Mouse (Mus musculus) neural tube, embryonic 12.5 days (tissue): Measurements from ENCODE around the gene Cldn15. TPM values are rescaled to one million over a fixed set of nuclear protein-coding genes. Genes with fewer than 3 reads are reported as not detected.

Experiments
- ATAC-seq: fragments of 200-750 bp; cut with Nextera tagmentation; 2 replicates; pipeline ENCODE4 v1.8.0; 2017; ENCODE audit warnings: low read depth, mild to moderate bottlenecking, moderate TSS enrichment, moderate library complexity; ENCODE audit not compliant: low FRiP score
- H3K27ac ChIP-seq: fragments of 300-500 bp; sonication (generic); 2 replicates; pipeline ENCODE4 v1.5.1; 2016
- H3K27me3 ChIP-seq: fragments of 300-500 bp; sonication (generic); replicated peaks from 2 replicates; pipeline ENCODE4 v1.6.1; 2016; ENCODE audit warnings: mild to moderate bottlenecking
- H3K36me3 ChIP-seq: fragments of 300-500 bp; sonication (generic); 2 replicates; pipeline ENCODE4 v1.6.1; 2016; ENCODE audit warnings: mild to moderate bottlenecking
- H3K4me1 ChIP-seq: fragments of 300-500 bp; sonication (generic); 2 replicates; pipeline ENCODE4 v1.6.1; 2016
- H3K4me2 ChIP-seq: fragments of 300-500 bp; sonication (generic); replicated peaks from 2 replicates; pipeline ENCODE4 v1.6.1; 2016; ENCODE audit warnings: mild to moderate bottlenecking
- H3K4me3 ChIP-seq: fragments of 300-500 bp; sonication (generic); 2 replicates; pipeline ENCODE4 v1.5.1; 2016
- H3K9ac ChIP-seq: fragments of 300-500 bp; sonication (generic); 2 replicates; pipeline ENCODE4 v1.6.1; 2016; ENCODE audit warnings: mild to moderate bottlenecking
- H3K9me3 ChIP-seq: fragments of 300-500 bp; sonication (generic); 2 replicates; pipeline ENCODE4 v1.6.1; 2016; ENCODE audit warnings: mild to moderate bottlenecking
- WGBS: fragments of 180-500 bp; shearing (Covaris S2); methylation state at CpG from one replicate; pipeline ENCODE4 v1.1.7; 2016; 5-methylcytosine and 5-hydroxymethylcytosine counted together
- polyA plus RNA-seq: library from polyadenylated mRNA; unstranded; fragments of >200 nt; fragmentation: Nextera tagmentation; extraction: Ambion mirVana; gene quantifications from 2 replicates; pipeline ENCODE4 v1.2.1, GENCODE M21; 2016

Cldn15 gene
- polyA plus RNA-seq, 1 experiment from 2014 or later: 0.30 TPM

DNA sequence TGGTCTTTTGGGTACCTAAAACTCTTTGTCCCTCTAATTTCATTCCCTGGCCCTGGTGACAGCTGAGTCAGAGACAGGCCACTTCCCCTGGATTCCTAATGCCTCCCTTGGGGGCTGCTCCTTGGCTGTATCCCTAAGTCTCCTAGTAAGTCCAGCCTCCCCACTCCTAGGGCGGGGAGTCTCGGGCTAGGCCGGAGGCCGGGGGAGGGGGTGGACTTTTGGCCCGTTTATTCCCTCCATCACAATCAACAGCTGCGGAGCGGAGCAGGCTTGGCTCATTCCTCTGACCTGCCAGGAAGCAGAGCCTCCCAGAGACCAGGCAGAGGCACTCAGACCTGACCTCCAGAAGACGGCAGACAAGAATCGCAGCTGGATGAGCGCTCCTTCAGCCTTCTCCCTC, 1.2 kb downstream of the Cldn15 start:
- Histone ChIP-seq H3K9me3 (no peaks in the 10 kb centered on the region), H3K27ac (no peak overlapping the region), H3K27me3 (no peaks in the 10 kb centered on the region), H3K9ac (no peak overlapping the region), H3K36me3 (peaks cover 49% of the 10 kb centered on the region), H3K4me2 (no peak overlapping the region), H3K4me3 (no peak overlapping the region), H3K4me1 (peaks cover 20% of the 10 kb centered on the region)
- 79% methylated on average over 10 of the region's 10 CpGs for WGBS
- ATAC-seq: no peak

DNA sequence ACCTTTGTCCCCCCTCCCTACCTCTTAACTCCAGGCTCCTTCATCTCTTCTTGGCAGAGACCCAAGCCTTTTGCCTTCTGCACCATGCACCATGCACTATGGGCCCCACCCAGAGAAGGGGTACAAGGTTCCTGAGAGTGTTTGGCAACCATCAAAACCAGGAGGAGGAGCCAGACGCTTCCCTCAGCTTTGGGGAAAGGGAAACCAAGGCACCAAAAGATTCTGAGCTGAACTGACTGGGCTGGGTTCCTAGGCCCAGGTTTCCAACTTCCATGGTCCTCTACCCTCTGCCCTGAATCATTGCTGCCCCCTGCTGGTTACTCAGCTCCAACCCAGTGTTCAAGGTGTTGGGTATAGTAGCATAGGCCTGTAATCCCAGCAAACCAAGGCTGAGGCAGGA, 4.3 kb downstream of the Cldn15 start:
- H3K4me3 ChIP-seq: no peak overlapping the region
- WGBS: 58% methylated on average over 1 of the region's 1 CpGs
- no peaks in the 10 kb centered on the region for H3K27me3 ChIP-seq
- no peak overlapping the region for H3K4me2 ChIP-seq
- ATAC-seq: no peak
- peaks cover 22% of the 10 kb centered on the region for H3K36me3 ChIP-seq
- H3K27ac ChIP-seq: no peak overlapping the region
- H3K9me3 ChIP-seq: no peaks in the 10 kb centered on the region
- no peak overlapping the region for H3K9ac ChIP-seq
- peaks cover 10% of the 10 kb centered on the region for H3K4me1 ChIP-seq

DNA sequence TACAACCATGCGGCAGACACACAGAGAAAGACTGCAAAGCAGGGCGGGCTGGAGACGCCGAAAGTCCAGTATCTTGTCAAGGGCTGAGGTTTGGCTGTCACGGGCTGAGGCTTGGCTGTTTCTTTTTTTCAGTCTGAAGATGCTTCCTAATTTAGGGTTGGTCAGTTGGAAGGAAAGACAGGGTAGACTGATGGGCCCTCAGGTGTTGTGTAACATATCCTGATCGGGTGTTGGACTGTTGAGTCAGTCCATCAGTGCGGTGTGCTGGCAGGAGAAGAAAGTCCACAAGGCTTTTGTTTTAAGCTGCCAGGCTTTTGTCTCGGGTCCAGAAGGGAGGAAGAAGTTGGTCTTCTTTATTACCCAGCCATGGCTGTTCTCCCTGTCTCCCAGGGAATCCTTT, 7.3 kb downstream of the Cldn15 start:
- Histone ChIP-seq H3K4me2 (no peak overlapping the region), H3K27ac (no peak overlapping the region), H3K4me1 (no peaks in the 10 kb centered on the region), H3K27me3 (no peaks in the 10 kb centered on the region), H3K4me3 (no peak overlapping the region), H3K9me3 (no peaks in the 10 kb centered on the region), H3K9ac (no peak overlapping the region), H3K36me3 (no peaks in the 10 kb centered on the region)
- ATAC-seq: no peak
- WGBS: 77% methylated on average over 8 of the region's 8 CpGs

DNA sequence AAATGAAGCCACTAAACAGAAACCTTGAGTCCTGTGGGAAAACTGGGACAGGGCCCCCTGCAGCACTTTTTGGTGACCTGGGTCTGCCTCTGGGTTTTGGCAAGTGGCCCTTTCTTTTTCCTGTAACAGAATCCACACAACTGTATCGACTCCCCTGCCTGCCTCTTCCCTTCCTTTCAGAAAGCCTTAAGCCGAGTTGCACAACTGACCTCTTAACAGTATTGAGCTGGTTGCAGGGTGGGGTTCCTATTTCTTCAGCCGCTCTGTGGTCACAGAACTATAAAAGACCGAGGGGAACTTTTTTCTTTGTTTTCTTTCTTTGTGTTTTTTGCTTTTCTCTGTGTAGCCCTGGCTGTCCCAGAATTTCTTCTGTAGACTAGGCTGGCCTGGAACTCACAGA, 11.4 kb downstream of the Cldn15 start:
- WGBS: 79% methylated on average over 4 of the region's 4 CpGs
- H3K4me1 ChIP-seq: no peaks in the 10 kb centered on the region

DNA sequence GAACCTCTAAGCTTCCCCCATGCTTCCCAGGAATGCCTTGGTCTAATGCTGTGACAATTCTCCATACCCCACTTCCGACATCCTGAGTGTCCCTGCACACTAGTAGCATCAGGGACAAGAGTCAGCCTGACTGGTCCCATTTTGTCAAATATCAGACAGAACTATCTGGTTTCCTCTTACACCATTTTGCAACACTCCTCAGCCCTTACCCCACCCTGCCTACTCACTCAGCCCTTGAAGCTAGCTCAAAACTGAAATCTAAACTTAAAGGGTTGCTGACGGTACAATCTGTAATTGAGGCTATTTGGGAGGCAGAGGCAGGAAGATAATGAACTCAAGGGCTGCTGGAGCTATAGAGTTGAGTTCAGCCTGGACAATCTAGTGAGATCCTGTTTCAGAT, 13.3 kb downstream of the Cldn15 start:
- Histone ChIP-seq H3K4me2 (no peak overlapping the region), H3K9ac (no peak overlapping the region), H3K9me3 (no peaks in the 10 kb centered on the region), H3K27me3 (no peaks in the 10 kb centered on the region), H3K27ac (no peak overlapping the region), H3K4me3 (no peak overlapping the region), H3K4me1 (no peaks in the 10 kb centered on the region), H3K36me3 (peaks cover 32% of the 10 kb centered on the region)
- 77% methylated on average over 2 of the region's 2 CpGs for WGBS
- no peak for ATAC-seq

More for the DNA sequence above, 11.4 kb downstream of the Cldn15 start:
- no peak for ATAC-seq
- Histone ChIP-seq H3K27ac (no peak overlapping the region), H3K4me3 (no peak overlapping the region), H3K4me2 (no peak overlapping the region), H3K9ac (no peak overlapping the region), H3K36me3 (peaks cover 19% of the 10 kb centered on the region), H3K9me3 (no peaks in the 10 kb centered on the region), H3K27me3 (no peaks in the 10 kb centered on the region)

DNA sequence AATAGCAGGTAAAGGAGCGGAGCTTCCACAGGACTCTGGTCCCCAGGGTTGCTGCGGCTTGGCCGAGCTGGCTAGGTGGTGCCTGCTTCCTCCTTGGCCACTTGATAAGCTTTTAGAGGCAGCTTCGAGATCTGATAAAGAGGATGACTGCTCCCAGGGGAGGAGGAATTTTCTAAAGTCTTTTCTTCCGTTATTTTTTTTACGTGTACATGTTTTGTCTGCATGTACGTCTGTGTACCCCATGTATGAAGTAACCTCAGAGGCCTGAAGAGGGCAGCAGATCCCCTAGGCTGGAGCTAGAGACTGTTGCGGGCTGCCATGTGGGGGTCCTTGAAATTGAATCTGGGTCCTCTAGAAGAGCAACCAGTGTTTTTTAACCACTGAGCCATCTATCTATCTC, 14.6 kb downstream of the Cldn15 start:
- WGBS: 90% methylated on average over 8 of the region's 8 CpGs
- no peak overlapping the region for H3K27ac ChIP-seq
- H3K9me3 ChIP-seq: no peaks in the 10 kb centered on the region
- H3K4me3 ChIP-seq: no peak overlapping the region
- peaks cover 32% of the 10 kb centered on the region for H3K36me3 ChIP-seq
- H3K9ac ChIP-seq: no peak overlapping the region
- no peaks in the 10 kb centered on the region for H3K27me3 ChIP-seq
- no peak for ATAC-seq
- H3K4me1 ChIP-seq: peaks cover 1% of the 10 kb centered on the region
- no peak overlapping the region for H3K4me2 ChIP-seq

DNA sequence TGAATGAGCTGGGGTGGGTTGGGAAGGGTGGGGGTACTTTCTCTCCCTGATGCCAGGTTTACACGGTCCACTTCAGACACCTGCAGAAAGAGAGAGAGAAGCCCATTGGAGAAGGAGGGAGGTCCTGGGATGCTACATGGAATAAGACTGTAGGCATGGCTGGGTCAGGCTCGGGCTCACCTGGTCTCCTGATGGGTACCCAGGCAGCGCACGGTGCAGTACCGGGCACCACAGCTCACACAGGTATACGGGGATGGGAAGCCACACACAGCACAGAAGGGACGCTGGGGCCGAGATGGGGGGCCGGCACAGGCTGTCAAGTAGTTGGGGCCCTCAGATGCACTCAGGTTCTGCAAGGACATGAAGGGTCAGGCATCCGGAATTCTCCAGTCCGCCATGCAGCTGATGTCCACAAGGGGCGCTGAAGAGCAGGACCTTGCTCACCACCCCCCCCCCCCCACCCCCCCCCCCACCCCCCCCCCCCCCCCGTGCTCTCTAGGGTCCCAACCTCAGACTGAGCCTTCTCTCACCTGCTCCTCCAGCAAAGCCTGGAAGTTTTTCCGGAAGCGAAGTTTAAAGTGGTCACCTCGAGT, 16.0 kb downstream of the Cldn15 start:
- ATAC-seq: no peak
- 51% methylated on average over 15 of the region's 16 CpGs for WGBS
- Histone ChIP-seq H3K4me2 (no peak overlapping the region), H3K36me3 (peaks cover 32% of the 10 kb centered on the region), H3K9me3 (no peaks in the 10 kb centered on the region), H3K27me3 (no peaks in the 10 kb centered on the region), H3K27ac (no peak overlapping the region), H3K9ac (no peak overlapping the region), H3K4me1 (peaks cover 4% of the 10 kb centered on the region), H3K4me3 (no peak overlapping the region)

DNA sequence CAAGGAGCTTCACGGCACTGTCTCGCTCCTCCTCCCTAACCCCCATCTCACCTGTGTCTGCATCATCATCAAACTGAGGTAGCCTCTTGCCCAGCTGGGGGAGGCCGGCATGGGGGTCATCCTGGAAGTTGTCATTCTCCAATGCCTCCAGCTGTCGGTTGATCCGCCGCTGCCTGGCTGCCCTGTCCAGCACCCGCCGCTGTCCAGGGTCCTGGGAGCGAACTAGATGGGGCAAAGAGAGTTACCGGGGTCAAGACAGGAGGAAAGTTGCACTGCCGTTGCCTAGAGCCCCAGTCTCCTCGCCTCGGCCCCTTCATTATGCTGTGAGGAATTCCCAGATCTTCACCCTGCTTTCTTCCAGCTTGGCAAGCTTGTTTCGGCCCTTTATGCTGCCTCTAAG, 18.4 kb downstream of the Cldn15 start:
- Histone ChIP-seq H3K9ac (no peak overlapping the region), H3K27ac (no peak overlapping the region), H3K4me3 (no peak overlapping the region), H3K36me3 (peaks cover 44% of the 10 kb centered on the region), H3K9me3 (no peaks in the 10 kb centered on the region), H3K4me1 (peaks cover 15% of the 10 kb centered on the region), H3K4me2 (no peak overlapping the region), H3K27me3 (no peaks in the 10 kb centered on the region)
- 57% methylated on average over 14 of the region's 14 CpGs for WGBS
- no peak for ATAC-seq

DNA sequence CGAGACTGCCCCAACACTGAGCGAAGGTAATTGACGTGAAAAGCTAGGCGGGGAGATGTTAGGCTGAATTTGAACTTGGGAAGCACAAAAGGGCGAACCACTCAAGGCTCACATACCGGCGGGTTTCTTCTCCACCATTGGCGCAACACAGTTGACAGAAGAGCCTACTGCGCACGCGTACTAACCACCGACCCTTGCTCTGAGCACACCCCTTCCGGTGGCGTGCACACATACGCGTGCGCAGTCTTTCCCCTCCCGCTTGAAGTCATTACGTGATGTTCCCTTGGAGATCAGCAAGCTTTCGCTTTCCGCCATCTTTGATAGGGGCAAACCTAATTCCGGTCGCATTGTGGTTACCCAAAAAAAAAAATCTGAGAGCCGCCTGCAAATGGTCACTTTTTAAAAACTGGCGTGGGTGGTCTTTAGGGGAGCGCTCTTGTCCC, 20.3 kb downstream of the Cldn15 start, which contains the start of gene Plod3:
TSS of gene Plod3 (plus strand) at position 325 of the 443 bp plus-strand sequence.
- Histone ChIP-seq H3K27ac (peak within 1 kb of the TSS; percentile 83), H3K27me3 (no peaks in the 10 kb centered on the region), H3K36me3 (peaks cover 48% of the 10 kb centered on the region), H3K9me3 (no peaks in the 10 kb centered on the region), H3K9ac (peak within 1 kb of the TSS; percentile 89), H3K4me2 (peak within 1 kb of the TSS; percentile 81), H3K4me1 (peaks cover 15% of the 10 kb centered on the region), H3K4me3 (peak within 1 kb of the TSS; percentile 71)
- WGBS: under 1% methylated on average over 26 of the region's 26 CpGs
- peak; percentile 83 for ATAC-seq

DNA sequence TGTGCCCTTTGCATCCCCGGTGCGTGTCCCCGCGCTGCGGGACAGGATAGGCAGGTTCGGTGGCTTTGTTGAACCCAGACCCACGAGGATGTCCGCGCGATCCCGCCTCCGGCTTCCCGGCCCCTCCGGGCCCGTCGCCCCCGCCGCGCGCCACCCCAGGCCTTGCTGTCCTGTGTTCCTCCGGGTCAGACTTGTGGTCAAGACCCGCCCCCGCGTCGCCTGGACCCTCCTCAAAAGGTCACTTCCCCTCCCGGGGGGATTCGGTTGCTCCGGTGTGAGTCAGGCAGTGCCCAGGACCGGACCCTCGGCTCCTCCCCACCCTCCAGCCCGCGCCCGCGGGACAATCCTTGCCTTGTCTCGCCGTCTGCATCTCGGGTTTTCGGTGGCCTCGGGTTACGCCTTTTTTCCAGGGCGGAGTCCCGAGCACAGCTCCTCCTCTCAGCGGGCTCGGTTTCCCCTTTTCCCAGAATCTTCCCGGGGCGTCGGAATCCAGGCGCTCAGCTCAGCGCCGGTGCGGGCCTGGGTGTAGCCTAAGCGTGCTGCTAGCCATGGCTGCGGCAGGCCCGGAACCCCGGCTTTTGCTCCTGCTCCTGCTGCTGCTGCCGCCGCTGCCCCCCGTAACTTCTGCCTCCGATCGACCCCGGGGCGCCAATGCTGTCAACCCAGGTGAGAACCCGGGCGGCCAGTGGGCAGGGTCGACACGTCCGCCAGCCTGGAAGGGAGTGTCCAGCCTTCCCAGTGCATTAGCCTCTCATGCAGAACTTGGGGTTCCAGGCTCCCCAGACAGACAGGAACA, 20.9 kb downstream of the Cldn15 start:
- H3K27me3 ChIP-seq: no peaks in the 10 kb centered on the region

DNA sequence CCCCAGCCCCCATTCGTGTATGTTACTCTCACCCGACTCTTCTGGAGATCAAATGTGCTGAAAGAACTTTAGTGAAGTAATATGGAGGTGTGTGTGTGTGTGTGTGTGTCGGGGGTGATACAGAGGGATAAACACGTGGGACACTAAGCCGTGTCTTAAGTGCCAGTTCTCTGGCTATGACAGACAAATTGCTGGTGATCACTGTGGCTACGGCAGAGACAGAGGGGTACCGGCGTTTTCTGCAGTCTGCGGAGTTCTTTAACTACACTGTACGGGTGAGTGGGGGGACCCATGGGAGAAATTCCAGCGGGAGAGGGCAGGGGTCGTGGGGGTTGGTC, 21.5 kb downstream of the Cldn15 start, which contains the start of gene Znhit1:
TSS of gene Znhit1 (minus strand) at position 88 of the 338 bp plus-strand sequence.
- Histone ChIP-seq H3K27me3 (no peaks in the 10 kb centered on the region), H3K4me1 (peaks cover 15% of the 10 kb centered on the region), H3K4me3 (peak within 1 kb of the TSS; percentile 71), H3K27ac (peak within 1 kb of the TSS; percentile 83), H3K4me2 (peak within 1 kb of the TSS; percentile 81), H3K9ac (peak within 1 kb of the TSS; percentile 89), H3K36me3 (peaks cover 56% of the 10 kb centered on the region), H3K9me3 (no peaks in the 10 kb centered on the region)
- 10% methylated on average over 12 of the region's 12 CpGs for WGBS
- 0 out of 2 replicates have a peak, but pooled peaks have one; percentile 8 for ATAC-seq

More for the DNA sequence above, 20.9 kb downstream of the Cldn15 start:
- Histone ChIP-seq H3K27ac (peak overlapping the region; percentile 83), H3K4me1 (peaks cover 15% of the 10 kb centered on the region), H3K36me3 (peaks cover 50% of the 10 kb centered on the region), H3K9ac (peak overlapping the region; percentile 89), H3K4me2 (peak overlapping the region; percentile 81), H3K9me3 (no peaks in the 10 kb centered on the region), H3K4me3 (peak overlapping the region; percentile 71)
- WGBS: under 1% methylated on average over 67 of the region's 67 CpGs
- ATAC-seq: peak; percentile 61

DNA sequence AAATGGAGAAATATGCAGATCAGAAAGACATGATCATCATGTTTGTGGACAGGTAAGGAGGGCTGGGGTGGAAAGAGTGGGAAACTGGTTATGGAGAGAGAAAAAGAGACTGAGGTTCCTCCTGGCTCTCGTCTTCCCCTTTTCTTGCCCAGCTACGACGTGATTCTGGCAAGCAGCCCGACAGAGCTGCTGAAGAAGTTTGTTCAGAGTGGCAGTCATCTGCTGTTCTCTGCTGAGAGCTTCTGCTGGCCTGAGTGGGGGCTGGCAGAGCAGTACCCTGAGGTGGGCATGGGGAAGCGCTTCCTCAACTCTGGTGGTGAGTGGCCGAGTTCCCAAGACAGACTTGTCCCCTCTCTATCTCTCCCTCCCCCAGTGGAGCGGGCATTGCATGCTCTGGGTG, 22.0 kb downstream of the Cldn15 start:
- H3K9ac ChIP-seq: peak overlapping the region; percentile 89
- peaks cover 60% of the 10 kb centered on the region for H3K36me3 ChIP-seq
- no peak for ATAC-seq
- WGBS: 78% methylated on average over 7 of the region's 7 CpGs
- H3K27me3 ChIP-seq: no peaks in the 10 kb centered on the region
- peak overlapping the region; percentile 81 for H3K4me2 ChIP-seq
- H3K4me1 ChIP-seq: peaks cover 15% of the 10 kb centered on the region
- no peak overlapping the region for H3K27ac ChIP-seq
- H3K4me3 ChIP-seq: peak overlapping the region; percentile 71
- H3K9me3 ChIP-seq: no peaks in the 10 kb centered on the region
